In the genomic region with DNA sequence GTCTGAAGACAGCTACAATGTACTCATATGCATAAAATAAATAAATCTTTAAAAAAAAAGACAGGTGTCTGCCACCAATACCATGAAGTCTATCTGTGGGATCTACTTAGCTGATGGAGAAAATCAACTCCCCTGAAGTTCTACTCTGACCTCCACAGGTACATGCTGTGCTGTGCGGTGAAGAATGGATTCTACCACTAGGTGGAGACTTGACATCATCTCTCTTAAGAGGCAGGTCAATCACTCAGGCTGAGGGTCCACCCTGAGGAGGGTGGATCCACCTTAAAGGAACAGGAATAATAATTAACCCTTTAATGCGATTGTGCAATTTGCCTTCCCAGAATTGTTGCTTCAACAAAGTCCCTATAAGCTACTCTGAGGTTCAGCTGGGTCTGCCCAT, we compare ENCODE assay signal across 1 mouse cellular context.
TF ChIP-seq lines count a peak whose summit lies in the region.

No protein-coding gene starts in this region.

TF ChIP-seq in C2C12, 6 proteins besides CTCF, POLR2A, EP300 and RAD21:
- TF ChIP-seq MYOG (IDR thresholded peaks at IDR 0.05; ENCODE audit: control insufficient read depth, extremely low read depth, insufficient read length) (no peak), CEBPB (IDR thresholded peaks at IDR 0.05; ENCODE audit: low read depth) (peak; percentile 18)
